Mouse (Mus musculus) hematopoietic multipotent progenitor cell, adult 10-12 weeks (in vitro differentiated cells): ENCODE data around the gene Mkrn1. TPM values are rescaled to one million over a fixed set of nuclear protein-coding genes. Genes with fewer than 3 reads are reported as not detected.

Experiments
- polyA plus RNA-seq: library from polyadenylated mRNA; stranded (reverse); fragments of >175 nt; gene quantifications from 2 replicates; pipeline ENCODE4 v1.2.3, GENCODE M21; 2012; ENCODE audit warnings: low replicate concordance

Gene Mkrn1
- polyA plus RNA-seq: 145 and 152 TPM in 2 replicates

DNA sequence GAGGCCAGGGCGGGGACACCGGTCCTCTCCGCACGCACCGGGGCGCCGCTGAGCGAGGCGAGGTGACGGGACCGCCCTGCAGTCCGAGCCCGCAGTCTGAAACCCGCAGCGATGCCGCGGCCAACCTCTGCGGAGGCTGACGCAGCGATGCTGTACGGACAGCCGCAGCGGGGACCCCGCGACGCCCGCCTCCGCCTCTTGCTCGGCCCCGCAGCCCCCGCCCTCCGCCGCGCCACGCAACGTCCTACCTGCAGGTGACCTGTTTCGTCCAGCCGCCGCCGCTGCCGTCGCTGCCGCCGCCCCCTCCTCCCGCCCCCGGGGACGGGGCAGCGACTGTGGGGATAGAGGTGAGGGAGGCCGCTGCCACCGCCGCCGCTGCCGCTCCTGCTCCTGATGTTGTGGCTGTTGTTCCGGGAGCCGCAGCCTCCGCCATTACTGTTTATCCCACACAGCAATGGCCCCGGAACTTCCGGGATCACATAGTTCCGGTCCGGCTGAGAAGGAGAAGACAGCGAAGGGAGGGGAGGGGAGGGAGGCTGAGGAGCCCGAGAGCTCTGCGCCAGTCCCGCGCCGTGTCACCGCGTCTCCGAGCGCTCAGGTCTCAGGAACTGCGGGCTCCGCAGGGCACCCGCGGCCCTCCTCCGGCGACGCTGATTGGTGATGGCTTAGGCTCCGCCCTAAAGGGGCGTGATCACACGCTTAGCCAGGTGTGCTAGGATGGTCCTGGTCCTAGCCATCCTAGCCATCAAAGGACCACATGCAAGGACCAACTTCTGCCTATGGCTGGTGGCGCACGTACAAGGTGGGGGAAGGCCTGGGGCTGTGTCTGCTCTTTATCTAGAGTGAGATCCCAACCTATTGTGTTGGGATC lies at the start of gene Mkrn1:
Mkrn1 (minus strand) TSS at position 612 of the 871 bp plus-strand sequence.

DNA sequence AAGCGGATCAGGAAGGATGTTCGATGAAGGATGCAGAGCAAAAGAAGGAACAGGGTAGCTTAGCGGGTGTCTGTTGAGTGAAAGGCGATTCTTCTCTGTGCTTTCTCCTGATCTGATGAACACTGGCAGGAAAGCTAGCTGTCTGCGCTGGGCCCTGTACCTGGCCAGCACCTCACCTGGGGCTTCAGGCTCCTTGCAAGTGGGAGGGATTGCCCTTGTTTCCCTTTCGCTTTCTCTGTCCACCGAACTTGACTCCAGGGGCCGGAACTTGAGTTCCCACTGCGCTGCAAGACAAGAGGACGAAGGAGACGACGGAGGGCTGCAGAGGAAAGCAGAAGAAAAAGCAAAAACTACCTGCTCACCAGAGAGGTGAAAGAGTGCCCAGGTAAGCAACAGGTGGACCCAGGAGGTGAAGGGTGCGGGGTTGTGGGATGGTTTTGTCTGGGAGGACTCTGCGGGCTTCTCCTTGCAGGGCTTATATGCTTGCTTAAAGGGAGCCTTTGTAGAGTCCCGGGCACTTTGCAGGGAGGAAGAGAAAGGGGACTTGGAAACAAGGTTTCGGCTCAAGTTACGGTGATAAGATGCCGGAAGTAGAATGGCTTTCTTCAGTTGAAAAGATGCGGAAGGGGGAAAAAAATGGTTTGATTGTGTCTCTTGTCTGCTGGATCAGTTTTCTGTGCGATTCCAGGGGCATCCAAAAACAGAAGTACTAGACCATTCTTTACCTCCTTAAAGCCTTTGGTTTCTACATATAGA lies 39.0 kb downstream of the Mkrn1 start, which contains the start of gene Rab19:
Rab19 (plus strand) TSS at position 51 of the 756 bp plus-strand sequence.

DNA sequence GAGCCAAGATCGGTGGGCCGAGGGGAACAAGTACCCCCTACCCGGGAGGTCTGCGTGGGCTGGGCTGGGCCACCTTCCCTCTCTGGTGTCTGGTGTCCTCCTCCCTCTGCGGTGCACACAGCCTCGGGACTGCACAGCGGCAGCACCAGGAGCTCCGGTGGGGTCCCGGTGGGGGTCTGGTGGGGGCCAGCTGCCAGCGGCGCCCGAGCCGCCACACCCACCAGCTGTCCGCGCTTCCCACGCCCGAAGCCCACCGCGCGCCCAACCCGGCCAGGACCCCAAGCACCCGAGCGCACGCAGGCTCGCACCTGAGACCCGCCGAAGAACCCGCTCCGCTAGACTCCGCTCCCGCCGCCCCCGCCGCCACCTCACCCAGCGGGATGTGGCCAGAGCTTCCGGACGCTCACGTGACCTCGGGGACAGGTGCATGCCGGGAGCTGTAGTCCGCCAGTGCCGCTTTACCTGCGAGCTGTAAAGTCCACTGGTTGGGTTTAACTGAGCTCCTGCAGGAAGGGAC lies 42.9 kb downstream of the Mkrn1 start, which contains the start of gene Slc37a3:
Slc37a3 (minus strand) TSS at position 365 of the 517 bp plus-strand sequence.

Other genes starting within 250 kb of the Mkrn1 start
- 4.2 and 8.0 TPM in 2 replicates for gene Kdm7a, start 213.7 kb downstream of the Mkrn1 start, polyA plus RNA-seq
- 6.0 and 9.6 TPM in 2 replicates for gene Slc37a3, start 42.8 kb downstream of the Mkrn1 start, polyA plus RNA-seq
- 1.4 and 4.1 TPM in 2 replicates for gene Rab19, start 39.3 kb downstream of the Mkrn1 start, polyA plus RNA-seq
- 1.1 and 1.2 TPM in 2 replicates for gene Dennd2a, start 137.4 kb upstream of the Mkrn1 start, polyA plus RNA-seq
- gene Adck2, start 153.4 kb upstream of the Mkrn1 start, polyA plus RNA-seq: 20.6 and 37.4 TPM in 2 replicates
- gene Gm42420, start 165.3 kb upstream of the Mkrn1 start, polyA plus RNA-seq: not detected in 2 replicates
- gene Ndufb2, start 172.1 kb upstream of the Mkrn1 start, polyA plus RNA-seq: 111 and 180 TPM in 2 replicates